Mouse (Mus musculus): ENCODE measurements around the gene Btbd16. TPM values are rescaled to one million over a fixed set of nuclear protein-coding genes. Genes with fewer than 3 reads are reported as not detected.

Gene Btbd16
- polyA plus RNA-seq, 1 experiment from 2014 or later, result not detected

DNA sequence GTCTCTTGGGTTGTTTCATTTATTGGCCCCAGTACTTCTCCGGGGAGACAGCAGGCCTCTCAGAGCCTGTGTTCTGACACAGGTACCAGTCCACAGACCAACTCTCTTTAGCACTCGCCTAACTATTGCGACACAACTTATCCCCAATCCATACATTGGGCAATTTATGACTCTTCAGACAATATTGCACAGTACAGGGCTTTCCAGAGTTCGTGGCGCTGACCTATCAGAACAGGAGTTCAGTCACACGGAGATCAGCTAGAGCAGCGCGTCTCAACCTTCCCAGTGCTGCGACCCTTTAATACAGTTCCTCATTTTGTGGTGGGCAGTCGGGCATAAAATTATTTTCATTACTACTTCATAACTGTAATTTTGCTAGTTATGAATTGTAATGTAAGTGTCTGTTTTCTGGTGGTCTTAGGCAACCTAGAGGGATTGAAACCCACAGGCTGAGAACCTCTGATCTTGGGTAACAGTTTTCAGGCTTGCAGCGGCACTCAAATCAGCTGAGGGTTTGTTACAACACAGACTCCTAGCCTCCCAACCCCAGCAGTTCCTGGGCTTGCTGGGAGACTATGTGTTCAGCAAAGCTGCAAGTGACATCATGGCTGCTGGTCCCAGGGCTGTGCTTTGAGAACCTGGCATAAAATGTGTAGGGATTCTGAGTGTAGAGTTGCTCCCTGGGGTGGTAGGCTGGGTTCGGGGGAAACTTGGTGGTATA lies 65.7 kb downstream of the Btbd16 start:
- H3K4me1 ChIP-seq (ENCODE audit: insufficient read depth, low read length), result peaks cover 50% of the 10 kb centered on the region
- WGBS, result 81% methylated on average over 12 of the region's 12 CpGs
- no peaks in the 10 kb centered on the region for H3K9me3 ChIP-seq (ENCODE audit: low read length)
- 0 out of 2 replicates have a peak overlapping the region, but pooled peaks have one; percentile 95 for H3K27ac ChIP-seq (ENCODE audit: low read length)
- H3K36me3 ChIP-seq (ENCODE audit: insufficient read depth, low read length), result no peaks in the 10 kb centered on the region
- H3K4me3 ChIP-seq (ENCODE audit: low read length), result no peak overlapping the region
- no peak overlapping the region for H3K9ac ChIP-seq (replicated peaks; ENCODE audit: low read length)
- no peak for ATAC-seq (ENCODE audit: low FRiP score, low TSS enrichment)
- H3K27me3 ChIP-seq (ENCODE audit: insufficient read depth, low read length), result no peaks in the 10 kb centered on the region
- H3K4me2 ChIP-seq (replicated peaks; ENCODE audit: low read depth, low read length), result no peak overlapping the region

DNA sequence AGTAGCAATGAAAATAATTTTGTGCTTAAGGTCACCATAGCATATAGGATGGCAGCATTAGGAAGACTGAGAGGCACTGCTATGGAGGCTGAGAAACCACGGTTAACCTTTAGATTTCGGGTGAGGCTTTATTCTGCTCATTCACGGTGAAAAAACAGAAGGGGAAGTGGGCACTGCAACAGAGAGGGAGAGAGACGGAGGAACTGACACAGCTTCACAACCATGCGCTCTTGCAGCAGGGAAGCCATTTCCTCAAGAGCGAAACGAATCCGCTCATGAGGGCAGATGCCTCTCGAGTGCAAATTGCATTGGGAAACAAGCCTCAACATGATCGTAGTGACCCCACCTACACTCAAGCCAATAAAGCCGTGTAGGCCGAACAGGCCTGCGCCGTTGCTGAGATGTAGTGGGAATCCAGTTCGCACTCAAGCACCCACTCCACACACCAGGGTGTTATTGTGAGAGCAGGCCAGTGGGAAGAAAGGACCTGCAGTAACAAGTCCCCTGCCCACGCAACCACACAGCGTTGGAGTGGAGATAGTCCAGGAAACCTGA lies 73.4 kb downstream of the Btbd16 start:
- Histone ChIP-seq H3K9ac (replicated peaks; ENCODE audit: low read length) (no peak overlapping the region), H3K4me2 (replicated peaks; ENCODE audit: low read depth, low read length) (no peak overlapping the region), H3K36me3 (ENCODE audit: insufficient read depth, low read length) (no peaks in the 10 kb centered on the region), H3K27ac (ENCODE audit: low read length) (no peak overlapping the region), H3K4me1 (ENCODE audit: insufficient read depth, low read length) (0 out of 2 replicates have a peak, but pooled peaks cover 5% of the 10 kb centered on the region), H3K9me3 (ENCODE audit: low read length) (no peaks in the 10 kb centered on the region), H3K4me3 (ENCODE audit: low read length) (no peak overlapping the region), H3K27me3 (ENCODE audit: insufficient read depth, low read length) (no peaks in the 10 kb centered on the region)
- no peak for ATAC-seq (ENCODE audit: low FRiP score, low TSS enrichment)
- WGBS, result 85% methylated on average over 17 of the region's 17 CpGs

DNA sequence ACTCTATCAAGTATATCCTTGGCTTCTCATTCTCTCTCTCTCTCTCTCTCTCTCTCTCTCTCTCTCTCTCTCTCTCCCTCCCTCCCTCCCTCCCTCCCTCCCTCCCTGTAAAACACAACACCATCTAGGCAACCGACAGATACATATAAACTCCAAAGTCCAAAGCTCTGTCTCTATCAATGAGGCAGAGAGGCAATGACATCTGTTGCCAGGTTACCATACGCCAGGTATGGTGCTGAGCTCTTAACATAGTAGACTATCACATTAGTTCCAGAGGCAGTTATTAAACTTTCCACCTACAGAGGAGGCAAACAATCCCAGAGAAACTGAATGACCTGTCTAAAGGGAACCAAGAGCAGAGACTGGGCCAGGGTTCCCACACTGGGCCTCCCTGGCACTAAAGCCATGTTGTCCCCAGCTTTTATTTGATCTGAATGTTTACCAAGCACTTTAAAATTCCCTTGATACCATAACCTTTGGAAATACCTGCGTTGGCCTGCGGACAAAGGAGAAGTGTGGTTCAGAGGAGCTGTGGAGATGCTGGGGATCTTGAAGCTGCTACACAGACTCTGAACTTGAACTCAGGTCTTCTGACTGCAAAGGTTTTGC lies 80.9 kb downstream of the Btbd16 start:
- no peaks in the 10 kb centered on the region for H3K9me3 ChIP-seq (ENCODE audit: low read length)
- H3K27ac ChIP-seq (ENCODE audit: low read length), result no peak overlapping the region
- no peaks in the 10 kb centered on the region for H3K27me3 ChIP-seq (ENCODE audit: insufficient read depth, low read length)
- no peak overlapping the region for H3K4me3 ChIP-seq (ENCODE audit: low read length)
- H3K36me3 ChIP-seq (ENCODE audit: insufficient read depth, low read length), result no peaks in the 10 kb centered on the region
- no peak overlapping the region for H3K9ac ChIP-seq (replicated peaks; ENCODE audit: low read length)
- 76% methylated on average over 4 of the region's 4 CpGs for WGBS
- H3K4me1 ChIP-seq (ENCODE audit: insufficient read depth, low read length), result 0 out of 2 replicates have a peak, but pooled peaks cover 5% of the 10 kb centered on the region
- no peak overlapping the region for H3K4me2 ChIP-seq (replicated peaks; ENCODE audit: low read depth, low read length)
- ATAC-seq (ENCODE audit: low FRiP score, low TSS enrichment), result no peak

DNA sequence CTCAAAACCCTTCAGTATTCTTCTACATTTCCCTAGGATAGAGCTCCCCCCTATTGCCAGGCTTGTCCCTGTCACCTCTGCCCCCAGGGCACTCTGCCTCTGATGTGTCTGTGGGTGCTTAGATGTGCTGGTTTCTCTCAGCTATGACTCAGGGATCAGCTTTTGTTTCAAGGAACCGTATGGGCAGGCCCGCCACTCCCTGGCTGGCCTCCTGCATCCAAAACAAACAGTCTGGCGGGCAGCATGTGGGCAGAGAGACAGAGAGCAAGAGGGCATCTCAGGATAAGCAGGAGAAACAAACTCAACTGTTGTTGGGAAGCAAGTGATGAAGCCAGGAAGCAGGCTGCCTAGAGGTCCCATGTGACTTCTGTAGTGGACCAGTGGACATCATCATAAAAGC lies 81.8 kb downstream of the Btbd16 start:
- Histone ChIP-seq H3K9ac (replicated peaks; ENCODE audit: low read length) (no peak overlapping the region), H3K27me3 (ENCODE audit: insufficient read depth, low read length) (no peaks in the 10 kb centered on the region), H3K4me1 (ENCODE audit: insufficient read depth, low read length) (peaks cover 11% of the 10 kb centered on the region; the same call in 1 of the 2 replicates), H3K9me3 (ENCODE audit: low read length) (no peaks in the 10 kb centered on the region), H3K4me2 (replicated peaks; ENCODE audit: low read depth, low read length) (no peak overlapping the region), H3K27ac (ENCODE audit: low read length) (no peak overlapping the region), H3K36me3 (ENCODE audit: insufficient read depth, low read length) (no peaks in the 10 kb centered on the region), H3K4me3 (ENCODE audit: low read length) (no peak overlapping the region)
- no peak for ATAC-seq (ENCODE audit: low FRiP score, low TSS enrichment)
- WGBS, result 29% methylated on average over 3 of the region's 3 CpGs

DNA sequence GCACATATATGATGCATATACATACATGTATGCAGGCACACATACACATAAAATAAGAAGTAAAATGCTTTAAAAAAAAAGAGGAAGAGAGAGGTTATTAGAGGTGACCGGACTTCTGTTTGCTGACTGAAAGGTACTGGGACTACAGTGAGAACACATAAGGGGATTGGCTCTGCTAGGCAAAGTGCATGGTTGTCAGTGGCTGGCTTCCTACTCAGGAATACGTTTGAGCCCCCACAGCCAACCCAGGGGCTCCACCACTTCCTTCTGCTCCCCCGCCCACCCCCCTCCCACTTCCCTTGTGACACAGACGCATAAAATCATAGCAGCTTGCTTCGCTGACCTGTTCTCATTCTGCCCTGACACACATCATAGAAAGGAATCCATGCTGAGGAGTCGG lies 84.1 kb downstream of the Btbd16 start:
- Histone ChIP-seq H3K4me2 (replicated peaks; ENCODE audit: low read depth, low read length) (no peak overlapping the region), H3K27me3 (ENCODE audit: insufficient read depth, low read length) (no peaks in the 10 kb centered on the region), H3K4me3 (ENCODE audit: low read length) (no peak overlapping the region), H3K9me3 (ENCODE audit: low read length) (no peaks in the 10 kb centered on the region), H3K36me3 (ENCODE audit: insufficient read depth, low read length) (no peaks in the 10 kb centered on the region), H3K4me1 (ENCODE audit: insufficient read depth, low read length) (peaks cover 19% of the 10 kb centered on the region; the same call in 1 of the 2 replicates), H3K27ac (ENCODE audit: low read length) (no peak overlapping the region), H3K9ac (replicated peaks; ENCODE audit: low read length) (no peak overlapping the region)
- 69% methylated on average over 6 of the region's 6 CpGs for WGBS
- no peak for ATAC-seq (ENCODE audit: low FRiP score, low TSS enrichment)

DNA sequence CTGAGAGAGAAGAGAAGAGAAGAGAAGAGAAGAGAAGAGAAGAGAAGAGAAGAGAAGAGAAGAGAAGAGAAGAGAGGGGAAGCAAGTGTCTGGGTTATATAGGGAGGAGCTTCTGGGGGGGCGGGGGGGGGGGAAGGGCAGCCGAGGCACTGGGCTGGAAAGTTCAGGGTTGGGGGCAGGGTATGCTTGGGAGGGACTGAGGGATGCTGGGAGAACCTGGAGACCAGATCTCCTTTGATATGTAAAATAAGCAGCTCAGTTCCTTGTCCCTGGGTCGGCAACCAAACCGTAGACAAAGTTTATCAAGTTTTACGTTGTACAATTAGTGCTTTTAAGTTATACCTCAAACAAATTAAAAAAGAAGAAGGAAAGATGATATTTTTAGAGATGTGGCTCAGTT lies 86.1 kb downstream of the Btbd16 start:
- Histone ChIP-seq H3K27ac (ENCODE audit: low read length) (peak overlapping the region; percentile 49; the same call in 1 of the 2 replicates), H3K27me3 (ENCODE audit: insufficient read depth, low read length) (no peaks in the 10 kb centered on the region), H3K9me3 (ENCODE audit: low read length) (no peaks in the 10 kb centered on the region), H3K4me2 (replicated peaks; ENCODE audit: low read depth, low read length) (no peak overlapping the region), H3K4me3 (ENCODE audit: low read length) (no peak overlapping the region), H3K9ac (replicated peaks; ENCODE audit: low read length) (no peak overlapping the region), H3K4me1 (ENCODE audit: insufficient read depth, low read length) (peaks cover 19% of the 10 kb centered on the region; the same call in 1 of the 2 replicates), H3K36me3 (ENCODE audit: insufficient read depth, low read length) (no peaks in the 10 kb centered on the region)
- ATAC-seq (ENCODE audit: low FRiP score, low TSS enrichment), result no peak
- 28% methylated on average over 5 of the region's 5 CpGs for WGBS

DNA sequence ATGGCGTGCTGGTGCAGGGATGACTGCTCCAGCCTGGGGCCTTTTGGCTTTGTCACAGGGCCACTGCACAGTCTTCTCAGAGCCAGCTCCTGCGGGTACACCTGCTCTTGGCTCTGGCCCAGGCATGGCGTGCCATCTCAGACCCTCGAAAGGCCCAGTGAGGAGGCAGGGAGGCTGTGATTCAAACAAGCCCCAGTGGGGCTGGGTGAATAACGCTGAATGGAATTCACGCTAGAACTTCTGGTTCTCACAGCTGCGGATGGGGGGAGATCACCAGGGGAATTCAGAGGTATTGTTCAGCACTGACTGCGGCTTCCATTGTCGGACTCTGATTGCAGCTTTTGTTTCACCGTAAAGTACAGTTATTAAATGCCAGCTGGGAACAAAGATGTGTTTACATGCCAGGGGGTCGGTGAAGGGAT lies 86.9 kb downstream of the Btbd16 start:
- H3K27ac ChIP-seq (ENCODE audit: low read length), result peak overlapping the region; percentile 49
- ATAC-seq (ENCODE audit: low FRiP score, low TSS enrichment), result peak; percentile 30

DNA sequence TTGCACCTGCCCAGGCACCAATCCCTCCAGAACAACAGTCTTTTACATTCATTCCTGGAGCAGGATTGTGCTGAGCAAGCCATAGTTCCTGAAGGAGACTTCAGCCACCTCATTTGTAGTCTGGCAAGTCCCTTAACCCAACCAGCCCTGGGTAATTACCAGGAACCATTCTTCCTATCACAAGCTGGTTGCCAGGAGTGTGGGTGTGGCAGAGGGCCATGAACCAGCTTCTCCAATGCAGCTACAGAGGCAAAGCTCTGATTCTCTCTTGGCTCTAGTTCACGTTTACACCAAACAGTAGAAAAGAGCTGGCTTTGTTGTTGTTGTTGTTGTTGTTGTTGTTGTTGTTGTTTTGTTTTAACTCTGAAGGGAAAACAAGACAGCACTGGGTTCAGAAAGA lies 88.6 kb downstream of the Btbd16 start:
- H3K27me3 ChIP-seq (ENCODE audit: insufficient read depth, low read length), result no peaks in the 10 kb centered on the region
- no peaks in the 10 kb centered on the region for H3K36me3 ChIP-seq (ENCODE audit: insufficient read depth, low read length)
- no peak overlapping the region for H3K27ac ChIP-seq (ENCODE audit: low read length)
- H3K9me3 ChIP-seq (ENCODE audit: low read length), result no peaks in the 10 kb centered on the region
- no peak for ATAC-seq (ENCODE audit: low FRiP score, low TSS enrichment)
- H3K9ac ChIP-seq (replicated peaks; ENCODE audit: low read length), result no peak overlapping the region
- no peak overlapping the region for H3K4me3 ChIP-seq (ENCODE audit: low read length)
- 48% methylated on average over 1 of the region's 1 CpGs for WGBS
- no peak overlapping the region for H3K4me2 ChIP-seq (replicated peaks; ENCODE audit: low read depth, low read length)
- H3K4me1 ChIP-seq (ENCODE audit: insufficient read depth, low read length), result peaks cover 27% of the 10 kb centered on the region

More for the DNA sequence above, 86.9 kb downstream of the Btbd16 start:
- Histone ChIP-seq H3K27me3 (ENCODE audit: insufficient read depth, low read length) (no peaks in the 10 kb centered on the region), H3K9ac (replicated peaks; ENCODE audit: low read length) (no peak overlapping the region), H3K36me3 (ENCODE audit: insufficient read depth, low read length) (no peaks in the 10 kb centered on the region), H3K4me2 (replicated peaks; ENCODE audit: low read depth, low read length) (no peak overlapping the region), H3K4me1 (ENCODE audit: insufficient read depth, low read length) (peaks cover 22% of the 10 kb centered on the region; the same call in 1 of the 2 replicates), H3K9me3 (ENCODE audit: low read length) (no peaks in the 10 kb centered on the region), H3K4me3 (ENCODE audit: low read length) (no peak overlapping the region)
- WGBS, result 41% methylated on average over 11 of the region's 11 CpGs

DNA sequence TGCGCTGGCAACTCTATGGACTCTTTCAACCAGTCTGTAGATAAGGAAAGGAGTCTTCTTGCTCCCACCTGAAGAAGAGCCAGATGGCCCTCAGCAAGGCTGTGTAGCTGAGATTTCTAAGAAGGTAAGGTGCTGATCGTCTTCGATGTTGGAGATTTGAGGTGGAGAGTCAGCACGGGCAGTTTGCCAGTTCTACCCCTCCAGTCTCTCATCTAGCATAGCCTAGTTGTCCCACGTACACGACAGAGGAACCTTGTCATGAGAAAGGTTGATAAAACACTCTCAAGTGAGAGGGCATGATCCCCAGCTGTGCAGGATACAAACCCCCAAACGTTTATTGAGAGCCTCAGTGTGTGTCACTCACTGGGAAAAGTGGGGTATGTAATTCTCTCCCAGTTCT lies 90.8 kb downstream of the Btbd16 start:
- Histone ChIP-seq H3K36me3 (ENCODE audit: insufficient read depth, low read length) (no peaks in the 10 kb centered on the region), H3K27me3 (ENCODE audit: insufficient read depth, low read length) (no peaks in the 10 kb centered on the region), H3K9me3 (ENCODE audit: low read length) (no peaks in the 10 kb centered on the region), H3K4me2 (replicated peaks; ENCODE audit: low read depth, low read length) (no peak overlapping the region), H3K4me3 (ENCODE audit: low read length) (no peak overlapping the region), H3K4me1 (ENCODE audit: insufficient read depth, low read length) (peaks cover 23% of the 10 kb centered on the region), H3K27ac (ENCODE audit: low read length) (no peak overlapping the region), H3K9ac (replicated peaks; ENCODE audit: low read length) (no peak overlapping the region)
- no peak for ATAC-seq (ENCODE audit: low FRiP score, low TSS enrichment)
- 75% methylated on average over 7 of the region's 7 CpGs for WGBS
